Mouse (Mus musculus) heart, postnatal 0 days (tissue): ENCODE results near the gene Tmem129. TPM values are rescaled to one million over a fixed set of nuclear protein-coding genes. Genes with fewer than 3 reads are reported as not detected.

Source experiments
- ATAC-seq: fragments of 200-750 bp; cut with Nextera tagmentation; 2 replicates; pipeline ENCODE4 v1.8.0; 2017; ENCODE audit warnings: low read depth, moderate number of reproducible peaks, moderate library complexity; ENCODE audit not compliant: insufficient read depth
- DNase-seq: peaks from one replicate; pipeline ENCODE4 v3.0.0-alpha.2; 2016; ENCODE audit warnings: low spot score
- H3K27ac ChIP-seq: fragments of 300-500 bp; sonication (generic); 2 replicates; pipeline ENCODE4 v1.5.1; 2014; ENCODE audit warnings: low read depth, mild to moderate bottlenecking
- H3K27me3 ChIP-seq: fragments of 300-500 bp; sonication (generic); 2 replicates; pipeline ENCODE4 v1.6.1; 2014; ENCODE audit warnings: low read length, mixed read lengths; ENCODE audit not compliant: control insufficient read depth, insufficient read depth
- H3K36me3 ChIP-seq: fragments of 300-500 bp; sonication (generic); replicated peaks from 2 replicates; pipeline ENCODE4 v1.6.1; 2014; ENCODE audit warnings: low read length, mixed read lengths; ENCODE audit not compliant: control insufficient read depth, insufficient read depth
- H3K4me1 ChIP-seq: fragments of 300-500 bp; sonication (generic); 2 replicates; pipeline ENCODE4 v1.6.1; 2014; ENCODE audit warnings: antibody characterized with exemption; ENCODE audit not compliant: control insufficient read depth, insufficient read depth
- H3K4me2 ChIP-seq: fragments of 300-500 bp; sonication (generic); 2 replicates; pipeline ENCODE4 v1.6.1; 2014; ENCODE audit warnings: low read depth, mild to moderate bottlenecking, low read length, moderate library complexity
- H3K4me3 ChIP-seq: fragments of 300-500 bp; sonication (generic); 2 replicates; pipeline ENCODE4 v1.5.1; 2014; ENCODE audit warnings: low read depth, low read length
- H3K9ac ChIP-seq: fragments of 300-500 bp; sonication (generic); replicated peaks from 2 replicates; pipeline ENCODE4 v1.6.1; 2014; ENCODE audit warnings: low read depth, low read length, mixed read lengths
- H3K9me3 ChIP-seq: fragments of 300-500 bp; sonication (generic); replicated peaks from 2 replicates; pipeline ENCODE4 v1.6.1; 2016; ENCODE audit warnings: low read length; ENCODE audit not compliant: control insufficient read depth
- CTCF ChIP-seq: IDR thresholded peaks from 2 replicates; pipeline ENCODE4 v1.5.1; 2016; ENCODE audit warnings: antibody characterized with exemption, control low read depth, low read depth
- EP300 ChIP-seq: IDR thresholded peaks from 2 replicates; pipeline ENCODE4 v1.6.1; 2016; ENCODE audit warnings: antibody characterized with exemption, low read depth
- WGBS: fragments of 180-500 bp; shearing (Covaris S2); extraction: QIAGEN DNeasy Blood & Tissue Kit; methylation state at CpG from one replicate; pipeline ENCODE4 v1.1.7; 2014; 5-methylcytosine and 5-hydroxymethylcytosine counted together
- polyA plus RNA-seq: library from polyadenylated mRNA; unstranded; fragments of >200 nt; fragmentation: Nextera tagmentation; extraction: Ambion mirVana; gene quantifications from 2 replicates; pipeline ENCODE4 v1.2.1, GENCODE M21; 2015
- total RNA-seq: library from RNA; depleted of rRNA; stranded (reverse); fragments of >200 nt; gene quantifications from 2 replicates; pipeline ENCODE4 v1.2.3, GENCODE M21; 2014; ENCODE audit warnings: low replicate concordance

Tmem129 gene
- total and polyA plus RNA-seq, 2 experiments from 2014 or later: 23.8 to 57.9 TPM

GRCm38 (mm10) chr5:33689852-33690645, 31.8 kb upstream of the Tmem129 start:
- no peak overlapping the region for H3K4me3 ChIP-seq
- no peak overlapping the region for H3K4me2 ChIP-seq
- TF ChIP-seq CTCF: no peak
- no peak for TF ChIP-seq EP300
- no peaks in the 10 kb centered on the region for H3K27me3 ChIP-seq
- no peaks in the 10 kb centered on the region for H3K36me3 ChIP-seq
- ATAC-seq (peak; percentile 68), DNase-seq (peak; percentile 37)
- no peak overlapping the region for H3K9ac ChIP-seq
- WGBS: 69% methylated on average over 11 of the region's 11 CpGs
- peaks cover 11% of the 10 kb centered on the region for H3K4me1 ChIP-seq
- peak overlapping the region; percentile 67 for H3K27ac ChIP-seq
- no peaks in the 10 kb centered on the region for H3K9me3 ChIP-seq

GRCm38 (mm10) chr5:33689221-33689844, 31.1 kb upstream of the Tmem129 start:
- H3K27me3 ChIP-seq: no peaks in the 10 kb centered on the region
- peak overlapping the region; percentile 67 for H3K27ac ChIP-seq
- DNase-seq (no peak), ATAC-seq (peak; percentile 39)
- no peak overlapping the region for H3K9ac ChIP-seq
- no peak overlapping the region for H3K4me2 ChIP-seq
- TF ChIP-seq EP300 (0 out of 2 replicates have a peak, but pooled peaks have one; percentile 9), CTCF (no peak)
- peaks cover 11% of the 10 kb centered on the region; the same call in 1 of the 2 replicates for H3K4me1 ChIP-seq
- no peaks in the 10 kb centered on the region for H3K36me3 ChIP-seq
- no peaks in the 10 kb centered on the region for H3K9me3 ChIP-seq
- 61% methylated on average over 19 of the region's 20 CpGs for WGBS
- H3K4me3 ChIP-seq: no peak overlapping the region

GRCm38 (mm10) chr5:33688278-33689220, 30.3 kb upstream of the Tmem129 start:
- no peak for ATAC-seq
- Histone ChIP-seq H3K27ac (peak overlapping the region; percentile 67), H3K4me1 (peaks cover 11% of the 10 kb centered on the region; the same call in 1 of the 2 replicates), H3K9me3 (no peaks in the 10 kb centered on the region), H3K4me2 (no peak overlapping the region), H3K4me3 (no peak overlapping the region), H3K36me3 (no peaks in the 10 kb centered on the region), H3K9ac (no peak overlapping the region), H3K27me3 (no peaks in the 10 kb centered on the region)
- WGBS: 65% methylated on average over 14 of the region's 14 CpGs
- no peak for DNase-seq
- TF ChIP-seq CTCF: no peak
- TF ChIP-seq EP300: no peak

GRCm38 (mm10) chr5:33687142-33687541, 28.9 kb upstream of the Tmem129 start:
- WGBS: 83% methylated on average over 4 of the region's 4 CpGs

GRCm38 (mm10) chr5:33684932-33685331, 26.7 kb upstream of the Tmem129 start:
- DNase-seq (no peak), ATAC-seq (no peak)
- Histone ChIP-seq H3K9me3 (no peaks in the 10 kb centered on the region), H3K36me3 (no peaks in the 10 kb centered on the region), H3K4me2 (no peak overlapping the region), H3K27ac (no peak overlapping the region), H3K9ac (no peak overlapping the region), H3K4me3 (no peak overlapping the region), H3K4me1 (peaks cover 11% of the 10 kb centered on the region; the same call in 1 of the 2 replicates), H3K27me3 (no peaks in the 10 kb centered on the region)
- WGBS: 92% methylated on average over 4 of the region's 4 CpGs
- TF ChIP-seq CTCF: no peak
- TF ChIP-seq EP300: no peak

More at GRCm38 (mm10) chr5:33687142-33687541, 28.9 kb upstream of the Tmem129 start:
- Histone ChIP-seq H3K4me1 (peaks cover 11% of the 10 kb centered on the region; the same call in 1 of the 2 replicates), H3K27ac (no peak overlapping the region), H3K9ac (no peak overlapping the region), H3K27me3 (no peaks in the 10 kb centered on the region), H3K36me3 (no peaks in the 10 kb centered on the region), H3K4me2 (no peak overlapping the region), H3K9me3 (no peaks in the 10 kb centered on the region), H3K4me3 (no peak overlapping the region)
- ATAC-seq (no peak), DNase-seq (no peak)
- TF ChIP-seq EP300 (no peak), CTCF (no peak)
